Mouse (Mus musculus) limb, embryonic 11.5 days (tissue): ENCODE measurements around the gene Taf1d. TPM values are rescaled to one million over a fixed set of nuclear protein-coding genes. Genes with fewer than 3 reads are reported as not detected.

Experiments
- ATAC-seq: fragments of 200-750 bp; cut with Nextera tagmentation; 2 replicates; pipeline ENCODE4 v1.8.0; 2017; ENCODE audit warnings: low read depth; ENCODE audit not compliant: insufficient number of reproducible peaks, low FRiP score, low TSS enrichment
- DNase-seq: peaks from one replicate; pipeline ENCODE4 v3.0.0-alpha.2; 2015; ENCODE audit warnings: low spot score
- H3K27ac ChIP-seq: fragments of 300-500 bp; sonication (generic); replicated peaks from 2 replicates; pipeline ENCODE4 v1.5.1; 2014; ENCODE audit warnings: low read depth, mild to moderate bottlenecking, low read length
- H3K27me3 ChIP-seq: fragments of 300-500 bp; sonication (generic); 2 replicates; pipeline ENCODE4 v1.6.1; 2014; ENCODE audit warnings: mild to moderate bottlenecking, low read length, mixed read lengths; ENCODE audit not compliant: control insufficient read depth, insufficient read depth
- H3K36me3 ChIP-seq: fragments of 300-500 bp; sonication (generic); 2 replicates; pipeline ENCODE4 v1.6.1; 2014; ENCODE audit warnings: mild to moderate bottlenecking, low read length, moderate library complexity, mixed read lengths; ENCODE audit not compliant: control insufficient read depth, insufficient read depth
- H3K4me1 ChIP-seq: fragments of 300-500 bp; sonication (generic); 2 replicates; pipeline ENCODE4 v1.6.1; 2014; ENCODE audit warnings: low read length, mixed read lengths; ENCODE audit not compliant: control insufficient read depth, insufficient read depth
- H3K4me2 ChIP-seq: fragments of 300-500 bp; sonication (generic); 2 replicates; pipeline ENCODE4 v1.6.1; 2014; ENCODE audit warnings: low read depth, mild to moderate bottlenecking, moderate library complexity; ENCODE audit not compliant: severe bottlenecking
- H3K4me3 ChIP-seq: fragments of 300-500 bp; sonication (generic); 2 replicates; pipeline ENCODE4 v1.5.1; 2014; ENCODE audit warnings: low read depth, low read length
- H3K9ac ChIP-seq: fragments of 300-500 bp; sonication (generic); 2 replicates; pipeline ENCODE4 v1.6.1; 2014; ENCODE audit warnings: mild to moderate bottlenecking, low read length
- H3K9me3 ChIP-seq: fragments of 300-500 bp; sonication (generic); 2 replicates; pipeline ENCODE4 v1.6.1; 2016; ENCODE audit warnings: low read length; ENCODE audit not compliant: control insufficient read depth
- WGBS: fragments of 180-500 bp; shearing (Covaris S2); extraction: QIAGEN DNeasy Blood & Tissue Kit; methylation state at CpG from one replicate; pipeline ENCODE4 v1.1.7; 2014; 5-methylcytosine and 5-hydroxymethylcytosine counted together
- polyA plus RNA-seq: library from polyadenylated mRNA; unstranded; fragments of >200 nt; fragmentation: Nextera tagmentation; extraction: Ambion mirVana; gene quantifications from 2 replicates; pipeline ENCODE4 v1.2.1, GENCODE M21; 2014

The Taf1d gene
- 80.5 and 82.7 TPM in 2 replicates for polyA plus RNA-seq

GRCm38 (mm10) chr9:15305503-15306397 is at the start of gene Taf1d:
TSS of gene Taf1d (plus strand) at chr9:15306214.
- Histone ChIP-seq H3K27ac (peak within 1 kb of the TSS; percentile 92), H3K4me1 (peaks cover 9% of the 10 kb centered on the region), H3K4me2 (peak within 1 kb of the TSS; percentile 68), H3K9me3 (no peaks in the 10 kb centered on the region), H3K36me3 (peaks cover 13% of the 10 kb centered on the region), H3K4me3 (peak within 1 kb of the TSS; percentile 75), H3K27me3 (no peaks in the 10 kb centered on the region), H3K9ac (peak within 1 kb of the TSS; percentile 98)
- WGBS: 13% methylated on average over 45 of the region's 45 CpGs
- DNase-seq (peak; percentile 98), ATAC-seq (peak; percentile 97)

- H3K4me3 ChIP-seq: no peak overlapping the region
- H3K27me3 ChIP-seq: no peaks in the 10 kb centered on the region
- H3K27ac ChIP-seq: no peak overlapping the region
- DNase-seq (no peak), ATAC-seq (no peak)
- H3K4me1 ChIP-seq: no peaks in the 10 kb centered on the region
- H3K36me3 ChIP-seq: 0 out of 2 replicates have a peak, but pooled peaks cover 6% of the 10 kb centered on the region
- no peaks in the 10 kb centered on the region for H3K9me3 ChIP-seq
- 88% methylated on average over 3 of the region's 3 CpGs for WGBS
- no peak overlapping the region for H3K4me2 ChIP-seq
- no peak overlapping the region for H3K9ac ChIP-seq
These were observed 49.8 kb upstream of the Taf1d start for GRCm38 (mm10) chr9:15256214-15256613.

- H3K4me2 ChIP-seq: no peak overlapping the region
- ATAC-seq (no peak), DNase-seq (no peak)
- no peaks in the 10 kb centered on the region for H3K4me1 ChIP-seq
- H3K27ac ChIP-seq: no peak overlapping the region
- H3K9me3 ChIP-seq: no peaks in the 10 kb centered on the region
- H3K9ac ChIP-seq: no peak overlapping the region
- H3K4me3 ChIP-seq: no peak overlapping the region
- no peaks in the 10 kb centered on the region for H3K27me3 ChIP-seq
- peaks cover 31% of the 10 kb centered on the region for H3K36me3 ChIP-seq
- 95% methylated on average over 8 of the region's 8 CpGs for WGBS
These were observed 44.0 kb upstream of the Taf1d start for GRCm38 (mm10) chr9:15261980-15262379.

GRCm38 (mm10) chr9:15263487-15263886 is 42.5 kb upstream of the Taf1d start:
- no peaks in the 10 kb centered on the region for H3K27me3 ChIP-seq
- no peak overlapping the region for H3K4me2 ChIP-seq
- 92% methylated on average over 10 of the region's 10 CpGs for WGBS
- ATAC-seq (no peak), DNase-seq (no peak)
- no peaks in the 10 kb centered on the region for H3K9me3 ChIP-seq
- no peak overlapping the region for H3K27ac ChIP-seq
- H3K9ac ChIP-seq: no peak overlapping the region
- H3K4me1 ChIP-seq: no peaks in the 10 kb centered on the region
- no peak overlapping the region for H3K4me3 ChIP-seq
- peaks cover 32% of the 10 kb centered on the region for H3K36me3 ChIP-seq

GRCm38 (mm10) chr9:15273981-15274380 is 32.0 kb upstream of the Taf1d start:
- no peak for DNase-seq
- no peaks in the 10 kb centered on the region for H3K4me1 ChIP-seq
- H3K4me3 ChIP-seq: no peak overlapping the region
- H3K27ac ChIP-seq: no peak overlapping the region
- peaks cover 19% of the 10 kb centered on the region; the same call in 1 of the 2 replicates for H3K36me3 ChIP-seq
- WGBS: 96% methylated on average over 2 of the region's 2 CpGs
- H3K4me2 ChIP-seq: no peak overlapping the region
- no peak overlapping the region for H3K9ac ChIP-seq
- ATAC-seq: no peak
- H3K9me3 ChIP-seq: no peaks in the 10 kb centered on the region
- H3K27me3 ChIP-seq: no peaks in the 10 kb centered on the region

GRCm38 (mm10) chr9:15276855-15277254 is 29.2 kb upstream of the Taf1d start:
- ATAC-seq (no peak), DNase-seq (no peak)
- WGBS: 94% methylated on average over 4 of the region's 4 CpGs
- Histone ChIP-seq H3K9ac (no peak overlapping the region), H3K36me3 (peaks cover 13% of the 10 kb centered on the region; the same call in 1 of the 2 replicates), H3K9me3 (no peaks in the 10 kb centered on the region), H3K4me2 (no peak overlapping the region), H3K4me1 (peaks cover 5% of the 10 kb centered on the region; the same call in 1 of the 2 replicates), H3K27ac (no peak overlapping the region), H3K4me3 (no peak overlapping the region), H3K27me3 (no peaks in the 10 kb centered on the region)

GRCm38 (mm10) chr9:15278343-15278742 is 27.7 kb upstream of the Taf1d start:
- peaks cover 11% of the 10 kb centered on the region; the same call in 1 of the 2 replicates for H3K36me3 ChIP-seq
- no peak overlapping the region for H3K4me2 ChIP-seq
- no peak overlapping the region for H3K27ac ChIP-seq
- peaks cover 5% of the 10 kb centered on the region; the same call in 1 of the 2 replicates for H3K4me1 ChIP-seq
- DNase-seq (no peak), ATAC-seq (no peak)
- WGBS: 92% methylated on average over 3 of the region's 3 CpGs
- no peak overlapping the region for H3K9ac ChIP-seq
- no peak overlapping the region; the same call in 1 of the 2 replicates for H3K4me3 ChIP-seq
- no peaks in the 10 kb centered on the region for H3K27me3 ChIP-seq
- H3K9me3 ChIP-seq: no peaks in the 10 kb centered on the region

GRCm38 (mm10) chr9:15279139-15279648 is 26.8 kb upstream of the Taf1d start:
- Histone ChIP-seq H3K4me3 (peak overlapping the region; percentile 97), H3K4me1 (peaks cover 5% of the 10 kb centered on the region; the same call in 1 of the 2 replicates), H3K27me3 (no peaks in the 10 kb centered on the region), H3K4me2 (peak overlapping the region; percentile 51), H3K9ac (peak overlapping the region; percentile 91), H3K9me3 (no peaks in the 10 kb centered on the region), H3K36me3 (peaks cover 6% of the 10 kb centered on the region; the same call in 1 of the 2 replicates), H3K27ac (peak overlapping the region; percentile 73)
- WGBS: 8% methylated on average over 19 of the region's 19 CpGs
- no peak; the same call in 1 of the 2 replicates for ATAC-seq
- no peak for DNase-seq
